Mouse (Mus musculus): ENCODE measurements around the gene Eef1g. TPM values are rescaled to one million over a fixed set of nuclear protein-coding genes. Genes with fewer than 3 reads are reported as not detected.
A peak's percentile ranks its signal among the peaks of the same experiment; 100 is the strongest.

Gene Eef1g
- total RNA-seq, 2 experiments from 2014 or later, result 251 to 256 TPM

DNA sequence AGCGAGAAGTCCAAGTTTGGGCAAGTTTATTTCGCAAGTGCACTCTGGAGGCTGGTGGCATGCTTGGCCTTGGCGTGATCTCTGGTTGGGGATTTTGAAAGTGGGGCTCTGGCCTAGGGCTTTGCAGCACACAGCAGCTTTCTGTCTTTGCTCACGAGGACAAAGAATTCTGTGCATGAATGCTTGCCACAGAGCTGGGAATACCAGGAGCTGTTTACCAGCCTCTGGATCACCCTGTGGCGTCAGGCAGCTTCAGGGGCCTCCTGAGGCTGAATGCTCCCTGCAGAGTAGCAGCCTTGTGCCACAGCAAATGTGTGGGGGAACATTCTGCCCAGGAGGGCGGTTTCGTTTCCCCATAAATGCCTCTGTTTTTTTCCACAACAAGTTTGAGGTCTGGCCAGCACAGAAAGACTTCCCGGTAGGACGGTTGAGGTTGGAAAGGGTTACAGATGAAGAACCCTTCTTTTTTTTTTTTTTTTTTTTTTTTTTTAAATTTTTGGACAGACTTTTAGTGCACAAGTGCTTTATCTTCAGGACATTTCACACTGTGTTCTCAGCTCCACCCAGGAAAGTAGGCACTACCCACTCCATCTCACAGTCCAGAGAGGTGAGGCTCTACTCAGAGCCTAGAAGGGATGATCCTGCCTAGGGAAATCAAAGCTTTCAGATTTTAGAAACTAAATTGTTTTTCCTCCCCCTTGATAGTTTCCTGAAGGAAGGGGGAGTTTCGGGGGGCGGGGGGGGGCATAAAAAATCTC lies 56.4 kb downstream of the Eef1g start:
- DNase-seq (ENCODE audit: low spot score in 2 of 2), result peak in 1 of 2 experiments; percentile 6

DNA sequence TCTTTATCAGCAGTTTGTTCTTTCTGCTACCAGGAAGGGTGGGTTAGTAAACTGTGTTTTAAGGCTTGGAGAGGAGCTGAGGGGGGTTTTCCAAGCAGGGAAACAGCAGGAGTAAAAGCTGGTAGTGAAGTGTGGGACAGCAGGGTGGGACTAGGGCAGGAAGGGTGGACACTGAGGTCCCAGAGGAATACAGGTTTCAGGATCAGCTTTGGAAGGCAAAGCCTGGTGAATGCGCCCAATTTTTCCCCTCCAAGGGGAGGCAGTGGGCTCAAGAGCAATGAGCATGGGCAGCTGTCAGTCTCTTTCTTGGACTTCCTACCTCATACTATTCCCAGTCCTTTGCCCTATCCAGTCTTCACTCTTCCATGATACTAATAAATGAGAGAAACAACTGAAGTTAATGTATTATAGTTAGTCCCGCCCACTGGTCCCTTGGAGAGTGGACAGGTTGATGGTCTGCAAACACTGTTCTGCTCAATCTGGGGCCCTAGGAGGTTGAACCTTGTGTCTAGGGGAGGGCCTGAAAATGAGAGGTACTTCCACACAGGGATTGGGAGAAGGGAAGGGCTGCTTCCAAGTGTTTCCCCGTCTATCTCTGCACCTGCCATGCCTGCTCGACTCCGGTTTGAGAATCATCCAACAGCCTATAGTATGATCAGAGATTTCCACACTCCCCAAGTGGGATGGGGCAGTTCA lies 58.9 kb downstream of the Eef1g start:
- no peak for DNase-seq (ENCODE audit: low spot score in 2 of 2)

DNA sequence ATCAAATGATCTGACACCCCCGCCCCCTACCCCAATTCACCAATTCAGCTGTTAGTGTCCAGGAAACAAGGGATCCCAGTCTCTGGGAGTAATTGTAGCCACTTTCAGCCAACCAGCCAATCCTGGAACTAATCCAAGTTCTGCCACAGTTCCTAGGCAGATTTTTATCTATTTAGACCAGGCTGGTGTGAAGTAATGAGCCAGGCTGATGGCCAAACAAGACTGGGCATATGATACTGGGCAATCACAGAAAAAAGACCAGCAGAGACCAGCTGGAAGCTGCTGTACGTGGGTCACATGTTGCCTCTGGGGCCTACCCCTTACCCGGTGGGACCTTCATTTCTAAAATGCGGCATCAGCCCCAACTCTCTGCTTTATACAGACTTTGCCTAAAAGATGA lies 59.8 kb downstream of the Eef1g start:
- DNase-seq (ENCODE audit: low spot score in 2 of 2), result no peak

- DNase-seq (ENCODE audit: low spot score in 2 of 2), result peak in 1 of 2 experiments; percentile 7
These were observed 61.0 kb downstream of the Eef1g start for GRCm38 (mm10) chr19:9027795-9028194.

Other genes starting within 250 kb of the Eef1g start
- 100 to 1,000 TPM; 148 to 152 TPM for gene Slc3a2, start 243.7 kb upstream of the Eef1g start, total RNA-seq (2021)
- gene Wdr74, start 231.2 kb upstream of the Eef1g start, total RNA-seq (2021), result 10 to 100 TPM; 46.9 to 50.5 TPM
- gene 1700092M07Rik, start 226.3 kb upstream of the Eef1g start, total RNA-seq (2021), result 1 to 10 TPM in 1 of 2 experiments, under 1 TPM in 1; 0.94 to 1.5 TPM
- 10 to 100 TPM; 70.1 to 72.7 TPM for gene Stx5a, start 225.6 kb upstream of the Eef1g start, total RNA-seq (2021)
- 10 to 100 TPM; 78.1 to 88.5 TPM for gene Nxf1, start 210.0 kb upstream of the Eef1g start, total RNA-seq (2021)
- 10 to 100 TPM; 57.3 to 63.7 TPM for gene Tmem223, start 196.0 kb upstream of the Eef1g start, total RNA-seq (2021)
- 1 to 10 TPM; 7.6 to 7.8 TPM for gene Tmem179b, start 192.6 kb upstream of the Eef1g start, total RNA-seq (2021)
- 10 to 100 TPM; 13.7 to 15.9 TPM for gene Taf6l, start 180.6 kb upstream of the Eef1g start, total RNA-seq (2021)
- gene Polr2g, start 168.5 kb upstream of the Eef1g start, total RNA-seq (2021), result 100 to 1,000 TPM; 106 to 107 TPM
- 1 to 10 TPM; 5.5 to 6.0 TPM for gene Zbtb3, start 164.5 kb upstream of the Eef1g start, total RNA-seq (2021)
- 10 to 100 TPM; 38.7 to 42.4 TPM for gene Ttc9c, start 147.7 kb upstream of the Eef1g start, total RNA-seq (2021)
- gene Hnrnpul2, start 147.0 kb upstream of the Eef1g start, total RNA-seq (2021), result 100 to 1,000 TPM; 123 to 127 TPM
- gene AC129217.1, start 137.3 kb upstream of the Eef1g start, total RNA-seq (2021), result 1 to 10 TPM in 1 of 2 experiments, not detected in 1; 2.3 TPM
- gene Bscl2, start 129.6 kb upstream of the Eef1g start, total RNA-seq (2021), result 100 to 1,000 TPM in 1 of 2 experiments, 10 to 100 TPM in 1; 98.1 to 112 TPM
- gene Gng3, start 127.8 kb upstream of the Eef1g start, total RNA-seq (2021), result 100 to 1,000 TPM; 181 to 184 TPM
- 1 to 10 TPM; 1.2 to 1.7 TPM for gene Lrrn4cl, start 116.3 kb upstream of the Eef1g start, total RNA-seq (2021)
- 10 to 100 TPM; 91.4 to 96.7 TPM for gene Ubxn1, start 95.5 kb upstream of the Eef1g start, total RNA-seq (2021)
- 10 to 100 TPM; 29.7 to 37.1 TPM for gene Uqcc3, start 86.1 kb upstream of the Eef1g start, total RNA-seq (2021)
- gene Lbhd1, start 83.3 kb upstream of the Eef1g start, total RNA-seq (2021), result 1 to 10 TPM; 8.2 TPM
- gene Gm49403, start 83.1 kb upstream of the Eef1g start, total RNA-seq (2021), result not detected
- gene 1810009A15Rik, start 78.2 kb upstream of the Eef1g start, total RNA-seq (2021), result 10 to 100 TPM; 20.2 to 23.0 TPM
- 1 to 10 TPM; 2.1 to 3.8 TPM for gene Gm49416, start 78.1 kb upstream of the Eef1g start, total RNA-seq (2021)
- 10 to 100 TPM; 23.9 to 24.6 TPM for gene Ints5, start 74.0 kb upstream of the Eef1g start, total RNA-seq (2021)
- 10 to 100 TPM; 93.2 to 93.8 TPM for gene Ganab, start 69.0 kb upstream of the Eef1g start, total RNA-seq (2021)
- 100 to 1,000 TPM; 188 to 189 TPM for gene B3gat3, start 46.7 kb upstream of the Eef1g start, total RNA-seq (2021)
- 1 to 10 TPM; 6.4 to 7.6 TPM for gene Rom1, start 37.7 kb upstream of the Eef1g start, total RNA-seq (2021)
- 10 to 100 TPM in 1 of 2 experiments, 1 to 10 TPM in 1; 9.0 to 11.5 TPM for gene Eml3, start 37.5 kb upstream of the Eef1g start, total RNA-seq (2021)
- gene Mta2, start 25.2 kb upstream of the Eef1g start, total RNA-seq (2021), result 10 to 100 TPM; 49.6 to 49.8 TPM
- 10 to 100 TPM; 22.5 to 23.7 TPM for gene Tut1, start 13.2 kb upstream of the Eef1g start, total RNA-seq (2021)
- gene Ahnak, start 22.2 kb downstream of the Eef1g start, total RNA-seq (2021), result 10 to 100 TPM; 18.6 to 23.5 TPM
- gene Scgb1a1, start 120.9 kb downstream of the Eef1g start, total RNA-seq (2021), result not detected
- gene Asrgl1, start 168.6 kb downstream of the Eef1g start, total RNA-seq (2021), result 100 to 1,000 TPM; 131 to 136 TPM

Data from left cerebral cortex, adult 18-20 months (tissue).